Mouse (Mus musculus) Patski (cell line): Measurements from ENCODE around the gene Lin7b. TPM values are rescaled to one million over a fixed set of nuclear protein-coding genes. Genes with fewer than 3 reads are reported as not detected.

Experiments
- ATAC-seq: fragments of 100-300 bp; one replicate; pipeline ENCODE4 v1.8.0; 2021
- CTCF ChIA-PET: fragments of 350-600 bp; sonication (Branson Sonifier 250); formaldehyde crosslinking; loops from one replicate; lab custom pipeline; 2022; ENCODE audit warnings: inconsistent platforms; lab: Charles Lee
- POLR2A ChIA-PET: fragments of 350-600 bp; sonication (Branson Sonifier 250); formaldehyde crosslinking; loops from one replicate; lab custom pipeline; 2022; ENCODE audit warnings: antibody characterized with exemption, inconsistent platforms; lab: Charles Lee
- DNase-seq: peaks from one replicate; pipeline ENCODE4 v3.0.0-alpha.2; 2011; ENCODE audit warnings: low read depth, low spot score
- H3K27me3 ChIP-seq: fragments of 371-371 bp; one replicate; pipeline ENCODE4 v1.5.1; 2021
- CTCF ChIP-seq: fragments of 100-300 bp; IDR thresholded peaks from one replicate; pipeline ENCODE4 v1.5.1; 2021
- in situ Hi-C: fragments of 300-500 bp; cut with MboI; formaldehyde crosslinking; loops from 3 replicates; pipeline ENCODE4 v1.11.1; 2018; ENCODE audit warnings: low pct_unique_long_range_greater_than_20kb, mixed read lengths
- polyA plus RNA-seq: library from polyadenylated mRNA; unstranded; gene quantifications from one replicate; pipeline ENCODE4 v1.2.3, GENCODE M21; 2021

Lin7b gene
- polyA plus RNA-seq, 1 experiment from 2014 or later, result 4.7 TPM

GRCm38 (mm10) chr7:45355318-45356020 is 14.9 kb downstream of the Lin7b start:
- no peak for TF ChIP-seq CTCF
- no peak for DNase-seq
- no peaks in the 10 kb centered on the region for H3K27me3 ChIP-seq
- ATAC-seq, result no peak
- POLR2A ChIA-PET, result no interaction called here
- in situ Hi-C loops, result loop anchor here (10.0 kb wide), 1 partner anchor 191 kb away; the partner anchor contains the start of gene Slc17a7
- CTCF ChIA-PET, result interaction anchor here (1.1 kb wide), 1 partner anchor 15 kb away, joined by 3 read pairs; no protein-coding TSS in a partner anchor

- no peak for TF ChIP-seq CTCF
- in situ Hi-C loops, result loop anchor here (10.0 kb wide), 1 partner anchor 188 kb away; the partner anchor contains the start of gene Slc17a7
- ChIA-PET POLR2A (interaction anchor here (0.6 kb wide), 1 partner anchor 203 kb away, joined by 4 read pairs; no protein-coding TSS in a partner anchor), CTCF (no interaction called here)
- ATAC-seq (no peak), DNase-seq (no peak)
- H3K27me3 ChIP-seq, result no peaks in the 10 kb centered on the region
These were observed 17.3 kb downstream of the Lin7b start for GRCm38 (mm10) chr7:45353041-45353440.

GRCm38 (mm10) chr7:45346905-45347304 is 23.5 kb downstream of the Lin7b start:
- H3K27me3 ChIP-seq, result no peaks in the 10 kb centered on the region
- ATAC-seq (no peak), DNase-seq (no peak)
- CTCF ChIA-PET, result no interaction called here
- POLR2A ChIA-PET, result no interaction called here
- in situ Hi-C loops, result no loop called here
- TF ChIP-seq CTCF, result no peak

GRCm38 (mm10) chr7:45343543-45343942 is 26.8 kb downstream of the Lin7b start:
- H3K27me3 ChIP-seq, result no peaks in the 10 kb centered on the region
- in situ Hi-C loops, result loop anchor here (5.0 kb wide), 1 partner anchor 36 kb away; no protein-coding TSS in a partner anchor
- ATAC-seq, result no peak
- no peak for TF ChIP-seq CTCF
- POLR2A ChIA-PET, result no interaction called here
- no peak for DNase-seq
- CTCF ChIA-PET, result interaction anchor here (1.3 kb wide), 1 partner anchor 37 kb away, joined by 6 read pairs; no protein-coding TSS in a partner anchor

- ChIA-PET CTCF (interaction anchor here (4.7 kb wide), 1 partner anchor 43 kb away, joined by 44 read pairs; no protein-coding TSS in a partner anchor), POLR2A (no interaction called here)
- ATAC-seq, result no peak
- no peaks in the 10 kb centered on the region for H3K27me3 ChIP-seq
- DNase-seq, result no peak
- no peak for TF ChIP-seq CTCF
- in situ Hi-C loops, result loop anchor here (5.0 kb wide), 1 partner anchor 35 kb away; no protein-coding TSS in a partner anchor
These were observed 28.3 kb downstream of the Lin7b start for GRCm38 (mm10) chr7:45342081-45342480.

GRCm38 (mm10) chr7:45341303-45341702 is 29.1 kb downstream of the Lin7b start:
- in situ Hi-C loops, result loop anchor here (5.0 kb wide), 1 partner anchor 34 kb away; no protein-coding TSS in a partner anchor

GRCm38 (mm10) chr7:45340669-45341068 is 29.7 kb downstream of the Lin7b start:
- ChIA-PET CTCF (interaction anchor here (1.0 to 4.7 kb wide), 13 partner anchors 9 to 49 kb away, joined by 3 to 44 read pairs (median 5); no protein-coding TSS in a partner anchor), POLR2A (interaction anchor here (0.6 kb wide), 1 partner anchor 28 kb away, joined by 5 read pairs; no protein-coding TSS in a partner anchor)
- DNase-seq (no peak), ATAC-seq (no peak)
- in situ Hi-C loops, result loop anchor here (5.0 kb wide), 1 partner anchor 33 kb away; no protein-coding TSS in a partner anchor
- H3K27me3 ChIP-seq, result no peaks in the 10 kb centered on the region
- TF ChIP-seq CTCF, result no peak

More at GRCm38 (mm10) chr7:45341303-45341702, 29.1 kb downstream of the Lin7b start:
- ChIA-PET POLR2A (interaction anchor here (0.6 kb wide), 1 partner anchor 28 kb away, joined by 5 read pairs; no protein-coding TSS in a partner anchor), CTCF (interaction anchor here (1.0 to 4.7 kb wide), 13 partner anchors 8 to 50 kb away, joined by 3 to 44 read pairs (median 5); no protein-coding TSS in a partner anchor)
- no peaks in the 10 kb centered on the region for H3K27me3 ChIP-seq
- DNase-seq (peak; percentile 42), ATAC-seq (peak; percentile 40)
- no peak for TF ChIP-seq CTCF

- DNase-seq (no peak), ATAC-seq (no peak)
- POLR2A ChIA-PET, result no interaction called here
- CTCF ChIA-PET, result interaction anchor here (1.2 to 4.7 kb wide), 4 partner anchors 26 to 40 kb away, joined by 5 to 44 read pairs (median 18); no protein-coding TSS in a partner anchor
- no peaks in the 10 kb centered on the region for H3K27me3 ChIP-seq
- in situ Hi-C loops, result loop anchor here (5.0 kb wide), 1 partner anchor 33 kb away; no protein-coding TSS in a partner anchor
- TF ChIP-seq CTCF, result no peak
These were observed 30.3 kb downstream of the Lin7b start for GRCm38 (mm10) chr7:45340066-45340442.

- DNase-seq, result no peak
- no peaks in the 10 kb centered on the region for H3K27me3 ChIP-seq
- peak; percentile 63 for ATAC-seq
- ChIA-PET CTCF (interaction anchor here (1.4 to 4.7 kb wide), 3 partner anchors 30 to 40 kb away, joined by 4 to 44 read pairs (median 28); no protein-coding TSS in a partner anchor), POLR2A (no interaction called here)
- no peak for TF ChIP-seq CTCF
- in situ Hi-C loops, result loop anchor here (5.0 kb wide), 1 partner anchor 32 kb away; no protein-coding TSS in a partner anchor
These were observed 30.8 kb downstream of the Lin7b start for GRCm38 (mm10) chr7:45339410-45340065.
